Mouse (Mus musculus) liver, embryonic 15.5 days (tissue): ENCODE measurements around the gene Mapk13. TPM values are rescaled to one million over a fixed set of nuclear protein-coding genes. Genes with fewer than 3 reads are reported as not detected.
"Not testable (repeated sequence)": the region's sequence is repeated elsewhere in the genome, so short reads cannot be mapped to it uniquely, and the experiment has no call there.

ENCODE experiments used
- ATAC-seq: fragments of 200-750 bp; cut with Nextera tagmentation; 2 replicates; pipeline ENCODE4 v1.8.0; 2017; ENCODE audit warnings: moderate number of reproducible peaks, mild to moderate bottlenecking, moderate library complexity; ENCODE audit not compliant: insufficient read depth
- H3K27ac ChIP-seq: fragments of 300-500 bp; sonication (generic); replicated peaks from 2 replicates; pipeline ENCODE4 v1.5.1; 2015; ENCODE audit warnings: mild to moderate bottlenecking, inconsistent platforms
- H3K27me3 ChIP-seq: fragments of 300-500 bp; sonication (generic); 2 replicates; pipeline ENCODE4 v1.6.1; 2015; ENCODE audit warnings: mild to moderate bottlenecking, inconsistent platforms
- H3K36me3 ChIP-seq: fragments of 300-500 bp; sonication (generic); replicated peaks from 2 replicates; pipeline ENCODE4 v1.6.1; 2015; ENCODE audit warnings: moderate library complexity, mild to moderate bottlenecking, inconsistent platforms
- H3K4me1 ChIP-seq: fragments of 300-500 bp; sonication (generic); replicated peaks from 2 replicates; pipeline ENCODE4 v1.6.1; 2015; ENCODE audit warnings: inconsistent platforms
- H3K4me2 ChIP-seq: fragments of 300-500 bp; sonication (generic); 2 replicates; pipeline ENCODE4 v1.6.1; 2015; ENCODE audit warnings: moderate library complexity, mild to moderate bottlenecking, inconsistent platforms
- H3K4me3 ChIP-seq: fragments of 300-500 bp; sonication (generic); replicated peaks from 2 replicates; pipeline ENCODE4 v1.5.1; 2015; ENCODE audit warnings: mild to moderate bottlenecking, inconsistent platforms
- H3K9ac ChIP-seq: fragments of 300-500 bp; sonication (generic); 2 replicates; pipeline ENCODE4 v1.6.1; 2015; ENCODE audit warnings: moderate library complexity, mild to moderate bottlenecking, inconsistent platforms
- H3K9me3 ChIP-seq: fragments of 300-500 bp; sonication (generic); replicated peaks from 2 replicates; pipeline ENCODE4 v1.6.1; 2016; ENCODE audit warnings: inconsistent platforms
- WGBS: fragments of 180-500 bp; shearing (Covaris S2); methylation state at CpG from one replicate; pipeline ENCODE4 v1.1.7; 2015; ENCODE audit warnings: mixed read lengths; ENCODE audit not compliant: insufficient replicate concordance; 5-methylcytosine and 5-hydroxymethylcytosine counted together
- polyA plus RNA-seq: library from polyadenylated mRNA; unstranded; fragments of >200 nt; fragmentation: Nextera tagmentation; extraction: Ambion mirVana; gene quantifications from 2 replicates; pipeline ENCODE4 v1.2.1, GENCODE M21; 2015

The Mapk13 gene
- polyA plus RNA-seq, 1 experiment from 2014 or later, result 7.3 TPM

DNA sequence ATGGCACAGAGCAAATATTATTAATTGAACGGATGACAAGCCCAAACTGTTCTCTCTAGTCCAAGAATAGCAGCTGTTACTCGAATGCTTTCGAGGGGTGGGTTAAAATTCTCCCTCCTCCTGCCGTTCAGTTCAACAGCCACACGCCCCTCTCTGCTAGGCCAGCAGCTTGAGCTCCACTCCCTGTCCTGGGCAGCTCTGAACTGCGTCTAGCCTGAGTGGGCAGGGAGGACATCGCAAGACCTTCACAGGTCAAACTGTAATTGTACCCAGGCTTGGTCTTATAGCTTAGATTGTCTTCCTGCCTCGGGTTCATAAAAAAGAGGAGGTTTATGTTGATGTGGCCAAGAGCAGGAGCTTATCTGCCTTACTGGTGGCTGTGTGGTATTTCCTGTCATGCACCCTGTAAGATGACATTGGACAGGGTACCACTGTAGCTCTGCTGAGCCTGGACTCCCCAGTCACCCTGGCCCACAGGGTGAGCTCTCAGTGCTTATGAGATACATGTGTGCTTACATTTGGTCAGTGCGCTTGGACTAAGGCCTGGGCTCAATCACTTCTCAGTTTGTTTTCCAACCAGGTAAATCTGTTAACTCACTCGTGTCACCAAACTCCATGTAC, 46.4 kb downstream of the Mapk13 start:
- H3K27me3 ChIP-seq, result no peaks in the 10 kb centered on the region
- no peak overlapping the region for H3K9ac ChIP-seq
- H3K4me1 ChIP-seq, result peaks cover 49% of the 10 kb centered on the region
- 67% methylated on average over 10 of the region's 10 CpGs for WGBS
- no peak overlapping the region for H3K4me2 ChIP-seq
- no peak overlapping the region for H3K4me3 ChIP-seq
- no peaks in the 10 kb centered on the region for H3K9me3 ChIP-seq
- no peak for ATAC-seq
- H3K36me3 ChIP-seq, result peaks cover 100% of the 10 kb centered on the region
- H3K27ac ChIP-seq, result peak overlapping the region; percentile 38; the same call in 1 of the 2 replicates

- WGBS, result 86% methylated on average over 10 of the region's 10 CpGs
- H3K4me2 ChIP-seq, result not testable (repeated sequence)
Observed at GRCm38 (mm10) chr17:28816326-28816725, 47.2 kb downstream of the Mapk13 start.

GRCm38 (mm10) chr17:28816875-28817811, 48.0 kb downstream of the Mapk13 start:
- 92% methylated on average over 25 of the region's 25 CpGs for WGBS
- H3K27ac ChIP-seq, result no peak overlapping the region
- no peak overlapping the region for H3K4me3 ChIP-seq
- no peaks in the 10 kb centered on the region for H3K27me3 ChIP-seq
- H3K36me3 ChIP-seq, result peaks cover 100% of the 10 kb centered on the region
- no peak overlapping the region for H3K4me2 ChIP-seq
- H3K4me1 ChIP-seq, result peaks cover 54% of the 10 kb centered on the region
- no peak for ATAC-seq
- no peak overlapping the region for H3K9ac ChIP-seq
- H3K9me3 ChIP-seq, result no peaks in the 10 kb centered on the region

More at GRCm38 (mm10) chr17:28816326-28816725, 47.2 kb downstream of the Mapk13 start:
- peaks cover 100% of the 10 kb centered on the region for H3K36me3 ChIP-seq
- H3K27ac ChIP-seq, H3K9me3 ChIP-seq, H3K9ac ChIP-seq, ATAC-seq, H3K27me3 ChIP-seq, H3K4me3 ChIP-seq: not testable (repeated sequence)
- H3K4me1 ChIP-seq, result peaks cover 49% of the 10 kb centered on the region

- no peaks in the 10 kb centered on the region for H3K9me3 ChIP-seq
- 76% methylated on average over 2 of the region's 2 CpGs for WGBS
- H3K4me2 ChIP-seq, result no peak overlapping the region
- ATAC-seq, result no peak
- H3K36me3 ChIP-seq, result peaks cover 100% of the 10 kb centered on the region
- H3K27ac ChIP-seq, result peak overlapping the region; percentile 19
- H3K9ac ChIP-seq, result no peak overlapping the region
- no peak overlapping the region for H3K4me3 ChIP-seq
- H3K27me3 ChIP-seq, result no peaks in the 10 kb centered on the region
- peaks cover 63% of the 10 kb centered on the region for H3K4me1 ChIP-seq
Observed at GRCm38 (mm10) chr17:28820189-28820588, 51.1 kb downstream of the Mapk13 start.

DNA sequence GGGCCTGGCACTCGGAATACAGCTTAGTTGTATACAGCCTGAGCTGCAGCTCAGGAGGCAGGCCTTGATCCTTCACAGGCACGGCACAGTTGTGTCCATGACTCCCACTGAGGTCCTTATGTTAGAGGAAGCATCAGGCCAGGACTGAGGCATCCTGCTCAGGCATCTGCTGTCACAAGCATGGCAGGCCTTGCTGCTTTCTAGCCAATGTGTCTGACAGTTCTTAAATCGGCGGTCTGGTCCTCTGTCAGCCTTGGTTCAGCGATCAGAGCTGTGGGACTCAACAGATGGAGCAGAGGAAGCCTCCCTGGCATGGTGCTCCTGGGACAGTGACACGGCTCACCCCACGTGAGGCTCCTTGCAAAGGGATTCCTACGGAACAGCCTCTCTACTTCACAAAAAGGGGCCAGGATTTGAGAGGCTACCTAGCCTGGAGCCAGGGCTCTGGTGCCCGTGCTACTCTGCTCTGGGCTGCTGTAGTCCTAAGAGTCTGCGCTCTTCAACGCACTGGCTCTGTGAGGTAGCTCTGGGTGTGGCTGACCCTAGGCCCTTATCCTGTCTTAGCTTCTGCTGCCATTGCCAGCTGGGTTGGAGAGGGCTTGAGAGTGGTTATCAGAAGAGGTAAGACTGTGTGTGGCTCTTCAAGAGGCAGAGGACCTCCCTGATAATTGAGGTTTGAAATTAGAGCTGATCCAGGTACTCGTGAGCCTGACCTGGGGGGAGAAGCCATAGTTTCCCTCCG, 54.1 kb downstream of the Mapk13 start:
- Histone ChIP-seq H3K9ac (peak overlapping the region; percentile 69), H3K4me1 (peaks cover 82% of the 10 kb centered on the region), H3K27me3 (no peaks in the 10 kb centered on the region), H3K4me2 (peak overlapping the region; percentile 80), H3K9me3 (no peaks in the 10 kb centered on the region), H3K4me3 (peak overlapping the region; percentile 59), H3K27ac (peak overlapping the region; percentile 99), H3K36me3 (peaks cover 100% of the 10 kb centered on the region)
- WGBS, result 47% methylated on average over 13 of the region's 13 CpGs
- peak; percentile 99 for ATAC-seq

DNA sequence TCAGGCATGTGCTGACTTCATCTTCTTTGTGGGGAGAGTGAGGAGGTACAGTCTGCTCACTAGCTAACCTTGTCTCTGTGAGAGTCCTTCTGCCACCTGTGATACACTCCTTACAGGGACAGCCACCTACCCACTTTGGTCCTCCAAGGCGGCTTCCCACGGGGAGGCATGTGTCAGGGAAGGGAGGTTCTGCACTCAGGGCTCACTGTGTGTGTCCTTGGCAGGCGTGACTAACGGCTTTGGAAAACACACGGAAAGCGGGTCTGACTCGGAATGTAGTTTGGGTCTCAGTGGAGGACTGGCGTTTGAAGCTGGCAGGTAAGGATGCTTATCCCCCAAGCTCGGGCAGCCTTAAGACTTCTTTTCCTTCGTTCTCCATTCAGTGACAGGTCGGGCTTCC, 54.7 kb downstream of the Mapk13 start:
- Histone ChIP-seq H3K27me3 (no peaks in the 10 kb centered on the region), H3K4me3 (peak overlapping the region; percentile 59), H3K9me3 (no peaks in the 10 kb centered on the region), H3K4me2 (peak overlapping the region; percentile 80), H3K9ac (peak overlapping the region; percentile 69), H3K27ac (peak overlapping the region; percentile 99), H3K36me3 (peaks cover 100% of the 10 kb centered on the region), H3K4me1 (peaks cover 86% of the 10 kb centered on the region)
- WGBS, result 56% methylated on average over 11 of the region's 11 CpGs
- no peak for ATAC-seq

DNA sequence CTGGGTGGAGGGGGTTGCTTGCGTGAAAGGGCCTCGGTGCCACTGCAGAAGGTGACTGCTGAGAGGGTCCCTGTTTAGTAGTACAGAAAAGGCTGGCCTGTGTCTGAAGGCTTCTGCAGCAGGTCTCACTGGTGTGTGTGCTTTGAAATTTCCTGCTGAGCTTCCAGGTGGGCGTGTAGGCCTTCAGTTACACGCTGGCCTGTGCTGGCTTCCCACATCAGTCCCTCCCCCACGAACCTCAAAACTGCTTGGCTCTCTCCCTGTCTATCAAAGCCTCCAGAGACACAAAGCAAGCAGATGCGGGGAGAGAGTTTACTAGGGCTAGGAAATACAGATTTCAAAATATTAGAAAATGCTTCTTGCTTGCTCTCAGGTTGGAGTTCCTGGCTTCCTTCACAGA, 55.8 kb downstream of the Mapk13 start:
- Histone ChIP-seq H3K27ac (peak overlapping the region; percentile 99), H3K9ac (peak overlapping the region; percentile 69), H3K36me3 (peaks cover 100% of the 10 kb centered on the region), H3K27me3 (no peaks in the 10 kb centered on the region), H3K4me1 (peaks cover 92% of the 10 kb centered on the region), H3K9me3 (no peaks in the 10 kb centered on the region), H3K4me2 (peak overlapping the region; percentile 80), H3K4me3 (peak overlapping the region; percentile 59)
- no peak for ATAC-seq
- WGBS, result 50% methylated on average over 6 of the region's 6 CpGs

DNA sequence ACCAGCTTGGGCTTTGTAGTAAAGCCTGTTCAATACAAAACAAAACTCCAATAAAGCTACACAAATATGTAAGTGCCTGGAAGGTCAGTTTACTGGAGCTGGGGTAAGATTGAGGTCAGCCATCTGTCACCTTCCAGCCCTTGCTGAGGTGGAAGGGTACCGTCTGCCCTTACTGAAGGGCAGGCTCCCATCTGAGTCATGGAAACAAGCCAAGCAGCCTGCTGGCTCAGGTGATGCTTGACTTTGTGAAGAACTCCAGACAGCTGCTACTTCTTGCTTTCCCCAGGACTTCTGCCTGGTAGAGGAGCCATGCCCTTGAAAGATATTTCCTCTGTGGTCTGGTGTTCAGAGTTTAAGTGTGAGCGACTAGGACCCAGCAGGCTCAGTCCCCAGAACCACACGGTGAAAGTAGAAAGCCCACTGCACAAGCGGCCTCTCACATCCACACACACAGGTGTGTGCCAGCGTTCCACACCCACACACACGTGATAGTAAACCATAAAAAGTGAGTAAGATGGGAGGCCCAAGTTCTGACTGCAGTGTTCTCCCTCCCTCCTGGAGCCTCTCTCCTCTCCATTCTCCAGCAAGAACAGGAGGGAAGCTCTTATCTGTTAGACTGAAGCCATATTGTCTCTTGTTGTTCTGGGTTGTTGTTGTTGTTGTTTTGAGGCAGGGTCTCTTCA, 56.4 kb downstream of the Mapk13 start:
- no peak for ATAC-seq
- Histone ChIP-seq H3K36me3 (peaks cover 100% of the 10 kb centered on the region), H3K4me3 (peak overlapping the region; percentile 59), H3K9me3 (no peaks in the 10 kb centered on the region), H3K9ac (peak overlapping the region; percentile 69), H3K27me3 (no peaks in the 10 kb centered on the region), H3K27ac (peak overlapping the region; percentile 99), H3K4me2 (peak overlapping the region; percentile 80), H3K4me1 (peaks cover 98% of the 10 kb centered on the region)
- WGBS, result 78% methylated on average over 6 of the region's 6 CpGs

- Histone ChIP-seq H3K4me2 (peak overlapping the region; percentile 80), H3K27me3 (no peaks in the 10 kb centered on the region), H3K36me3 (peaks cover 100% of the 10 kb centered on the region), H3K9ac (peak overlapping the region; percentile 69), H3K9me3 (no peaks in the 10 kb centered on the region), H3K4me1 (peaks cover 98% of the 10 kb centered on the region), H3K4me3 (peak overlapping the region; percentile 59), H3K27ac (peak overlapping the region; percentile 99)
- ATAC-seq, result no peak
- 66% methylated on average over 8 of the region's 8 CpGs for WGBS
Observed at GRCm38 (mm10) chr17:28827665-28828231, 58.7 kb downstream of the Mapk13 start.

DNA sequence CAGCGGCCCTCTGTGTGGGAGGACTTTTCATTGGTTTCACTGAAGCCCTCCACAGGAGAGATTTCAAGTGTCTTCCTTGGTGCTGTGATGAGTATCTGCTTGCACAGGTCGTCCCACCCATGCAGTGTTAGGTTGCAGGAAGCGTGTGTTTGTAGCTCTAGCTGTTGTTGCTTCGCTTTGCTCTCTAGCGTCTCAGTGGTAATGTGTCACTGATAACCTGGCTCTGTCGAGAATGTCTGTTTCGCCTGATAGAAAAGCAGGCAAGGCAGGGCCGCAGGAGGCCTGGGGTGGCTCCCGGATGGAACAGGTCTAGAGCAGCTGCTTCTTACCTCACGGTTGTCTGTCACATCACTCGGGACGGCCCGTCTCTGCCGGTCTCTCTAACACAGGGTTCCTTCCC, 60.0 kb downstream of the Mapk13 start:
- peak; percentile 91 for ATAC-seq
- Histone ChIP-seq H3K27me3 (no peaks in the 10 kb centered on the region), H3K9ac (peak overlapping the region; percentile 69), H3K36me3 (peaks cover 100% of the 10 kb centered on the region), H3K9me3 (no peaks in the 10 kb centered on the region), H3K4me3 (peak overlapping the region; percentile 59), H3K4me2 (peak overlapping the region; percentile 80), H3K27ac (peak overlapping the region; percentile 99), H3K4me1 (peaks cover 100% of the 10 kb centered on the region)
- WGBS, result 22% methylated on average over 14 of the region's 14 CpGs
